Mouse (Mus musculus): ENCODE results near the gene Adam4. TPM values are rescaled to one million over a fixed set of nuclear protein-coding genes. Genes with fewer than 3 reads are reported as not detected.
"Not testable (repeated sequence)": the region's sequence is repeated elsewhere in the genome, so short reads cannot be mapped to it uniquely, and the experiment has no call there.

Adam4 gene
- polyA plus RNA-seq (2016; fragmentation: Nextera tagmentation; extraction: Ambion mirVana) = 0.25 and 0.50 TPM in 2 replicates

DNA sequence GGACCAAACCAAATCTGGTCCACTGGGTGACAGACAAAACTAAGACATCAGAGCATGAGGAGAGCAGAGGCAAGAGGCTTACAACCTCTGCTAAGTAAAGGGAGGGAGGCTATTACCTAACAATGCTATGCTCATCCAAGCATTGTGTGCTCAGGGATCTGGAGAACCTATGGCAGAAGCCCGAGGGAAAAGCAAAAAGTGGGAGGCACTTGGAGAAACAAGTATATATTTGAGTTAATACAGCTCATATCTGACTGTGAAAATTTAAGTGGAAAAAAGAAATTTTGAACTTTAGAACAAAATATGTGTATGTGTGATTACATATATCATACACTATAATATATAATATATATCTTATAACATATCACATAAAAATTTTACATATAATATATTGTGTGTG, at the start of gene Adam4:
Gene Adam4, minus strand, starts transcription at position 101 of the 400 bp plus-strand sequence.
- Histone ChIP-seq H3K36me3 (peaks cover 20% of the 10 kb centered on the region), H3K27ac (no peak within 1 kb of the TSS), H3K4me1 (replicated peaks) (no peaks in the 10 kb centered on the region), H3K27me3 (ENCODE audit: insufficient read depth, poor library complexity, severe bottlenecking) (no peaks in the 10 kb centered on the region), H3K9me3 (peaks cover 26% of the 10 kb centered on the region), H3K4me3 (no peak within 1 kb of the TSS)
- 88% methylated on average over 1 of the region's 1 CpGs for WGBS
- DNase-seq (ENCODE audit: low spot score) = no peak

DNA sequence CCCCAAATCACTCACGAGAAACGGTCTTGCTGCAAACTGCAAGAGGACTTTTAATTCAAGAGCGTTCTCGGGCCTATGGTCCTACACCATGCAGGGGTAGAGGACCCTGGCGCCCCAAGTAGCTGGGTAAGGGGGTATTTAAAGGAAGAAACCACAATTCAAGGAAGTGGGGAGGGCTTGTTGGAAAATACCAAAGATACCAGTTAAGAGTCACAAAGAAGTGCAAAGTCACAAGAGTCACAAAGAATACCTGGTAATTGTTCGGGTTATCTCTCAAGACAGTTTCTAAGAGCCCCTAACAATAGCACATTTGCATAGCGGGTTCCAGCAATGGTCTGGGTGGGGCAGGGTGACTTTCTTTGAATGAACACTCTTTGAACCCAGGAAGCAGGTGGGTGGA, 37.3 kb upstream of the Adam4 start:
- H3K27ac ChIP-seq; H3K4me1 ChIP-seq (replicated peaks); H3K4me3 ChIP-seq; DNase-seq (ENCODE audit: low spot score); H3K27me3 ChIP-seq (ENCODE audit: insufficient read depth, poor library complexity, severe bottlenecking): not testable (repeated sequence)
- H3K36me3 ChIP-seq = peaks cover 28% of the 10 kb centered on the region
- WGBS = 95% methylated on average over 7 of the region's 7 CpGs
- H3K9me3 ChIP-seq = peaks cover 22% of the 10 kb centered on the region

DNA sequence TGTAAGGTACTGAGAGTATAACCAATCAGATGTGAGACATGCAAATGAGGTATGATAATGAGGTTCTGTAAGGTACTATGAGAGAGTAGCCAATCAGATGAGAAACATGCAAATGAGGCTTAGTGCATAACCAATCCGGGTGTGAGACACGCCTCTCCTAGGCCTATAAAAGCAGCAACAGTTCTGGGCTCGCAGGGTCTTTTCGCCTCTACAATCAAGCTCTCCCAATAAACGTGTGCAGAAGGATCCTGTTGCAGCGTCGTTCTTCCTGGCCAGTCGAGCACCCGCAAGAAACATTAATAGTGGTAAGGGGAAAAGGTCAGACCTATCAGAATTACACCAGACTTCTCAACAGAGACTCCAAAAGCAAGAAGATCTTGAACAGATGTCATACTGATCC, 17.2 kb upstream of the Adam4 start:
- not testable (repeated sequence) for H3K27me3 ChIP-seq (ENCODE audit: insufficient read depth, poor library complexity, severe bottlenecking); H3K27ac ChIP-seq; DNase-seq (ENCODE audit: low spot score); H3K36me3 ChIP-seq; H3K9me3 ChIP-seq; H3K4me3 ChIP-seq; H3K4me1 ChIP-seq (replicated peaks)
- 96% methylated on average over 9 of the region's 9 CpGs for WGBS

DNA sequence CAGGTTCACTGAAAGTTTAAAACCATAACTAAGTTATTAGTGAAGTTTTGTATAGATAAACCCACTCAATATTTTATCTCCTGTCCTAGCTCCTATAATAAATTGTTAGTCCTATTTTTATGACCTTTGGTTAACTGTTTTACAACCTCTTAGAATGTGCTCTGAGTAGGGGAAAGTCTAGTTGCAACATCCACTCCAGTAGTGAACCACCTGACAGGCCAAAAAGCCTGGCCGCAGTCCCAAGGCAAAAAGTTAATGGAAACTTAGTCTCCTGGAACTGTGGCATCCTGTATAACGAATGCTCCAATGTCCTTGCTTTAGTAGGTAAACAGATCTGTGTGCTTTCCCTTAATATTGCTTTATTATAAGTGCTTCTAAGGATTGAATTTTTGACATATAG, 13.0 kb upstream of the Adam4 start:
- H3K36me3 ChIP-seq = peaks cover 18% of the 10 kb centered on the region
- not testable (repeated sequence) for H3K27me3 ChIP-seq (ENCODE audit: insufficient read depth, poor library complexity, severe bottlenecking); H3K4me1 ChIP-seq (replicated peaks); H3K27ac ChIP-seq; H3K4me3 ChIP-seq; H3K9me3 ChIP-seq; DNase-seq (ENCODE audit: low spot score)
- 97% methylated on average over 2 of the region's 2 CpGs for WGBS

DNA sequence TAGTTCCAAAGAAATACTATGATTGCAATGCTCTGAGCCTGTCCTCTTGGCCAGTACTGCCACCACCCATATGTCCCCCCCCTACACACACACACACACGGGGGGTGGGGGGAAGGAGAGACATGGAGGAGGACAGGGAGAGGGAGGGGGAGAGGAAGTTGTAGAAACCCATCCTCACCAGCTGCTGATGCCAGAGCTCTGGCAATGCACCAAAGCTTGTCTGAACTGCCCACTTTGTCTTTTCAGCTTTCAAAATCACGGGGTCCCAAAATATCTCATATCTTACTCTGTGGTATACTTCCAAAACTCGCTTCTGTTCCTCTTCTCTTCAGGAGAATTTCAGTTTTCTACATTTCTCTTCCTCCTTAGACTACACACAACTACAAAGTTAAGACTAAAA, 8.5 kb downstream of the Adam4 start:
- Histone ChIP-seq H3K4me1 (replicated peaks) (no peaks in the 10 kb centered on the region), H3K9me3 (no peaks in the 10 kb centered on the region), H3K4me3 (no peak overlapping the region), H3K27ac (no peak overlapping the region), H3K36me3 (no peaks in the 10 kb centered on the region), H3K27me3 (ENCODE audit: insufficient read depth, poor library complexity, severe bottlenecking) (no peaks in the 10 kb centered on the region)
- WGBS = 87% methylated on average over 3 of the region's 3 CpGs
- DNase-seq (ENCODE audit: low spot score) = no peak

DNA sequence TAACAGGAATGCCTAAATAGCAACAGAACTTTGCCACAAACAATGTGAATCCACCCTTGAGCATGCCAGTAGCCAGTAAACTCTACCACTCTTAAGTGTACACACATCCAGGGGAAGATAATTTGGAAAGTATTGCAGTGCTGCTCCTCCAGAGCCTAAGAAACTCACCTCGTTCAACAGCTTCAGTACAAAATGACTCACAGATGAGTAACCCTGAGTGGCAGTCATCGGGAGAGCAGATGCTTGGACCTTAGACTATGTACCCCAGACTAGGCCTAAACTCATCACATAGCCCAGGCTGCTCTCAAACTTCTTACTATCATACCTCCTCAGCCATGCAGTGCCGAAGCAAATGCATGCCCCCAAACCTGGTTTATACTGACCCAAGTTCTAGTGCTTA, 12.8 kb downstream of the Adam4 start:
- no peak overlapping the region for H3K4me3 ChIP-seq
- DNase-seq (ENCODE audit: low spot score) = no peak
- no peaks in the 10 kb centered on the region for H3K27me3 ChIP-seq (ENCODE audit: insufficient read depth, poor library complexity, severe bottlenecking)
- no peak overlapping the region for H3K27ac ChIP-seq
- H3K36me3 ChIP-seq = no peaks in the 10 kb centered on the region
- no peaks in the 10 kb centered on the region for H3K9me3 ChIP-seq
- no peaks in the 10 kb centered on the region for H3K4me1 ChIP-seq (replicated peaks)
- 90% methylated on average over 3 of the region's 3 CpGs for WGBS

DNA sequence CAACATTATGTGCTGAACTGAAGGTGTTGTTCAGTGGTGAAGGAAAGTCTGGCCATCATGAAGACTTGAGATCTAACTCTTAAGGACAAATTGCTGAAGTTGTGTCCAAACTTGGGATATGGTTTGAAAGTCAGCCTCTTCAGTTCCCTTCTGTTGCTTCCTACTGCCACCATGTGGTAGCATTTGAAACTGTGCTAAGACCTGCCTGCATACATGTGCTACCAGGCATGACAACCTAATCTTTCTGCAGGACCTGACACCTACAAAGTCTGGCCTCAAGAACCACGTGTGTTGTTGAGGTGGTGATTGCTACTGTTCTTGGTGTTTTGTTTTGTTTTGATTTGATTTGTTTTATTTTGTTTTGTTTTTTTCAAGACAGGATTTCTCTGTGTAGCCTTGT, 19.6 kb downstream of the Adam4 start:
- no peaks in the 10 kb centered on the region for H3K27me3 ChIP-seq (ENCODE audit: insufficient read depth, poor library complexity, severe bottlenecking)
- DNase-seq (ENCODE audit: low spot score) = peak; percentile 58
- 29% methylated on average over 1 of the region's 1 CpGs for WGBS

DNA sequence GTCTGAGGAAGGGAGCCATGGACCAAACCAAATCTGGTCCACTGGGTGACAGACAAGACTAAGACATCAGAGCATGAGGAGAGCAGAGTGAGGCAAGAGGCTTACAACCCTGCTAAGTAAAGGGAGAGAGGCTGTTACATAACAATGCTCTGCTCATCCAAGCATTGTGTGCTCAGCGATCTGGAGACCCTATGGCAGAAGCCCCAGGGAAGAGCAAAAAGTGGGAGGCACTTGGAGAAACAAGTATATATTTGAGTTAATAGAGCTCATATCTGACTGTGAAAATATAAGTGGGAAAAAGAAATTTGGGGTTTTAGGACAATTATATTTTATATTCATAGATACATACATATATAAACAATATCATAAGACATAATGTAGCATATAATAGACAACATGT, 42.4 kb downstream of the Adam4 start, which contains the start of gene Gm4787:
Gene Gm4787, minus strand, starts transcription at position 101 of the 400 bp plus-strand sequence.
- H3K27me3 ChIP-seq (ENCODE audit: insufficient read depth, poor library complexity, severe bottlenecking); H3K36me3 ChIP-seq; H3K4me1 ChIP-seq (replicated peaks); H3K9me3 ChIP-seq; DNase-seq (ENCODE audit: low spot score); H3K4me3 ChIP-seq; H3K27ac ChIP-seq: not testable (repeated sequence)
- WGBS = 73% methylated on average over 1 of the region's 1 CpGs

More for the DNA sequence above, 19.6 kb downstream of the Adam4 start:
- no peak overlapping the region for H3K4me3 ChIP-seq
- no peaks in the 10 kb centered on the region for H3K4me1 ChIP-seq (replicated peaks)
- H3K27ac ChIP-seq = no peak overlapping the region
- H3K36me3 ChIP-seq = no peaks in the 10 kb centered on the region
- H3K9me3 ChIP-seq = no peaks in the 10 kb centered on the region

Other genes with a start within 250 kb of the Adam4 start
- 1.3 and 2.3 TPM in 2 replicates for gene Slc8a3, start 88.8 kb downstream of the Adam4 start, polyA plus RNA-seq (2016; fragmentation: Nextera tagmentation; extraction: Ambion mirVana)
- gene Gm4787, start 42.5 kb downstream of the Adam4 start, polyA plus RNA-seq (2016; fragmentation: Nextera tagmentation; extraction: Ambion mirVana) = 0.20 and 0.21 TPM in 2 replicates
- 117 and 131 TPM in 2 replicates for gene Cox16, start 63.2 kb upstream of the Adam4 start, polyA plus RNA-seq (2016; fragmentation: Nextera tagmentation; extraction: Ambion mirVana)
- 27.8 and 28.2 TPM in 2 replicates for gene Gm20498, start 111.0 kb upstream of the Adam4 start, polyA plus RNA-seq (2016; fragmentation: Nextera tagmentation; extraction: Ambion mirVana)
- 31.3 and 32.3 TPM in 2 replicates for gene Synj2bp, start 111.0 kb upstream of the Adam4 start, polyA plus RNA-seq (2016; fragmentation: Nextera tagmentation; extraction: Ambion mirVana)
- gene Adam21, start 146.5 kb upstream of the Adam4 start, polyA plus RNA-seq (2016; fragmentation: Nextera tagmentation; extraction: Ambion mirVana) = 0.38 and 0.42 TPM in 2 replicates
- 79.4 and 80.8 TPM in 2 replicates for gene Med6, start 173.1 kb upstream of the Adam4 start, polyA plus RNA-seq (2016; fragmentation: Nextera tagmentation; extraction: Ambion mirVana)
- gene Ttc9, start 209.3 kb upstream of the Adam4 start, polyA plus RNA-seq (2016; fragmentation: Nextera tagmentation; extraction: Ambion mirVana) = 2.2 and 2.7 TPM in 2 replicates